Mouse (Mus musculus): ENCODE results near the gene Wdfy2. TPM values are rescaled to one million over a fixed set of nuclear protein-coding genes. Genes with fewer than 3 reads are reported as not detected.

Gene Wdfy2
- total and polyA plus RNA-seq, 2 experiments: 6.1 to 10.7 TPM

- no peak for DNase-seq (ENCODE audit: extremely low read depth, low read depth, low spot score)
- Histone ChIP-seq H3K27me3 (ENCODE audit: control insufficient read depth, insufficient read depth, low read length) (no peaks in the 10 kb centered on the region), H3K4me1 (ENCODE audit: control insufficient read depth, insufficient read depth, low read length) (no peaks in the 10 kb centered on the region), H3K79me2 (ENCODE audit: control insufficient read depth, insufficient read depth, low read length) (no peaks in the 10 kb centered on the region), H3K4me3 (ENCODE audit: insufficient read depth, low read depth, low read length) (no peak overlapping the region), H3K27ac (replicated peaks; ENCODE audit: insufficient read depth, low read depth, low read length) (no peak overlapping the region), H3K9ac (ENCODE audit: low read depth, low read length) (no peak overlapping the region), H3K36me3 (ENCODE audit: control insufficient read depth, insufficient read depth, low read length) (peaks cover 16% of the 10 kb centered on the region; the same call in 1 of the 2 replicates)
- TF ChIP-seq CTCF (IDR thresholded peaks at IDR 0.05; ENCODE audit: low read depth, low read length) (peak; percentile 52), POLR2A (IDR thresholded peaks at IDR 0.05; ENCODE audit: extremely low read depth, insufficient read depth, low read length) (no peak)
- WGBS: 98% methylated on average over 3 of the region's 3 CpGs
Measured at GRCm38 (mm10) chr14:62939435-62939834, 102.0 kb downstream of the Wdfy2 start.

GRCm38 (mm10) chr14:62940383-62941074 lies 103.1 kb downstream of the Wdfy2 start:
- no peak for TF ChIP-seq CTCF (IDR thresholded peaks at IDR 0.05; ENCODE audit: low read depth, low read length)
- TF ChIP-seq POLR2A (IDR thresholded peaks at IDR 0.05; ENCODE audit: extremely low read depth, insufficient read depth, low read length): no peak
- Histone ChIP-seq H3K36me3 (ENCODE audit: control insufficient read depth, insufficient read depth, low read length) (peaks cover 16% of the 10 kb centered on the region), H3K27ac (replicated peaks; ENCODE audit: insufficient read depth, low read depth, low read length) (no peak overlapping the region), H3K4me3 (ENCODE audit: insufficient read depth, low read depth, low read length) (no peak overlapping the region), H3K4me1 (ENCODE audit: control insufficient read depth, insufficient read depth, low read length) (no peaks in the 10 kb centered on the region), H3K79me2 (ENCODE audit: control insufficient read depth, insufficient read depth, low read length) (no peaks in the 10 kb centered on the region), H3K27me3 (ENCODE audit: control insufficient read depth, insufficient read depth, low read length) (no peaks in the 10 kb centered on the region), H3K9ac (ENCODE audit: low read depth, low read length) (no peak overlapping the region)
- no peak for DNase-seq (ENCODE audit: extremely low read depth, low read depth, low spot score)
- WGBS: 69% methylated on average over 14 of the region's 14 CpGs

- Histone ChIP-seq H3K27me3 (ENCODE audit: control insufficient read depth, insufficient read depth, low read length) (no peaks in the 10 kb centered on the region), H3K27ac (replicated peaks; ENCODE audit: insufficient read depth, low read depth, low read length) (no peak overlapping the region), H3K4me1 (ENCODE audit: control insufficient read depth, insufficient read depth, low read length) (no peaks in the 10 kb centered on the region), H3K36me3 (ENCODE audit: control insufficient read depth, insufficient read depth, low read length) (peaks cover 19% of the 10 kb centered on the region), H3K79me2 (ENCODE audit: control insufficient read depth, insufficient read depth, low read length) (no peaks in the 10 kb centered on the region), H3K4me3 (ENCODE audit: insufficient read depth, low read depth, low read length) (no peak overlapping the region), H3K9ac (ENCODE audit: low read depth, low read length) (no peak overlapping the region)
- DNase-seq (ENCODE audit: extremely low read depth, low read depth, low spot score): no peak
- WGBS: 97% methylated on average over 3 of the region's 3 CpGs
- TF ChIP-seq CTCF (IDR thresholded peaks at IDR 0.05; ENCODE audit: low read depth, low read length): no peak
- TF ChIP-seq POLR2A (IDR thresholded peaks at IDR 0.05; ENCODE audit: extremely low read depth, insufficient read depth, low read length): no peak
Measured at GRCm38 (mm10) chr14:62946794-62947193, 109.3 kb downstream of the Wdfy2 start.

GRCm38 (mm10) chr14:62956091-62956490 lies 118.6 kb downstream of the Wdfy2 start:
- TF ChIP-seq CTCF (IDR thresholded peaks at IDR 0.05; ENCODE audit: low read depth, low read length) (no peak), POLR2A (IDR thresholded peaks at IDR 0.05; ENCODE audit: extremely low read depth, insufficient read depth, low read length) (no peak)
- DNase-seq (ENCODE audit: extremely low read depth, low read depth, low spot score): no peak

DNA sequence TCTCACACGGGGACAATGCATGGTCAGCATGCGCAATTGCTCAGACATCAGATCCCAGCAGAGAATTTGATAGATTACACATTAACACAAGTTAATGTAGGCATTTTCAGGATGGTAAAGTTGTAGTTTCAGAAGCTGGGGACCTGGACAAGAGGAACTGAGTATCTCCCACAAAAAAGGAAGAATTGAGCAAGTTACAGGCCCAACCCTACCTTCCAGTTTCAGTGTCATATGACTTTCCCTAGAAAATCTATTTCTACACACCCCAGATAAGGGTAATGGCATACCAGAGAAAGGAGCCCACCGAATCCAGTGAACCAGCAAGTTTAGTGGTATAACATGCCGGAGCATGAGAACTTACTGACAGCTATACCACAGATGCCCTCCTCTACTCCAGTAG lies 126.2 kb downstream of the Wdfy2 start:
- Histone ChIP-seq H3K4me3 (ENCODE audit: insufficient read depth, low read depth, low read length) (no peak overlapping the region), H3K27me3 (ENCODE audit: control insufficient read depth, insufficient read depth, low read length) (no peaks in the 10 kb centered on the region), H3K27ac (replicated peaks; ENCODE audit: insufficient read depth, low read depth, low read length) (no peak overlapping the region), H3K36me3 (ENCODE audit: control insufficient read depth, insufficient read depth, low read length) (peaks cover 3% of the 10 kb centered on the region; the same call in 1 of the 2 replicates), H3K9ac (ENCODE audit: low read depth, low read length) (no peak overlapping the region), H3K4me1 (ENCODE audit: control insufficient read depth, insufficient read depth, low read length) (no peaks in the 10 kb centered on the region), H3K79me2 (ENCODE audit: control insufficient read depth, insufficient read depth, low read length) (no peaks in the 10 kb centered on the region)
- no peak for DNase-seq (ENCODE audit: extremely low read depth, low read depth, low spot score)
- WGBS: 82% methylated on average over 4 of the region's 4 CpGs
- TF ChIP-seq CTCF (IDR thresholded peaks at IDR 0.05; ENCODE audit: low read depth, low read length): no peak

More at GRCm38 (mm10) chr14:62956091-62956490, 118.6 kb downstream of the Wdfy2 start:
- Histone ChIP-seq H3K79me2 (ENCODE audit: control insufficient read depth, insufficient read depth, low read length) (no peaks in the 10 kb centered on the region), H3K27me3 (ENCODE audit: control insufficient read depth, insufficient read depth, low read length) (no peaks in the 10 kb centered on the region), H3K36me3 (ENCODE audit: control insufficient read depth, insufficient read depth, low read length) (peaks cover 43% of the 10 kb centered on the region), H3K4me3 (ENCODE audit: insufficient read depth, low read depth, low read length) (no peak overlapping the region), H3K4me1 (ENCODE audit: control insufficient read depth, insufficient read depth, low read length) (no peaks in the 10 kb centered on the region), H3K27ac (replicated peaks; ENCODE audit: insufficient read depth, low read depth, low read length) (no peak overlapping the region), H3K9ac (ENCODE audit: low read depth, low read length) (no peak overlapping the region)
- WGBS: 91% methylated on average over 9 of the region's 9 CpGs

DNA sequence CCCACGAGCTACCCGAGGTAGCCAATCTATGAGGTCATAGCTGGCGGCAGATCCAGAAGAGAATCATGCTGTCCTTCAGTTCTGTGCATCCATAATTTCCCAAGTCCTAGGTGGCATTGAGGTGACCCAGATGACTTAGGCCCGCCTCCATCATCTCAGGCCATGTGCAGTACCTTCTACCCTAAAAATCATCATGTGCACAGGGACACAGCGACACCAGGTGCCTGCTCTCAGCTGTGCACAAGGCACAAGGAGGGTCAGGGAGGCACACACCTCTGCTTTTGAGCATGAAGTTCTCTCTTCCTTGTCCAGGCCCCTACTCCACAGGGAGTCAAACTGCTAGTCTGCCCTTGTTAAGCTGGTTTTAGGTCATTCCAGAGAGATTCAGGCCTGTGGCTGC lies 127.9 kb downstream of the Wdfy2 start:
- H3K4me3 ChIP-seq (ENCODE audit: insufficient read depth, low read depth, low read length): no peak overlapping the region
- TF ChIP-seq CTCF (IDR thresholded peaks at IDR 0.05; ENCODE audit: low read depth, low read length) (peak; percentile 43; the same call in 1 of the 2 replicates), POLR2A (IDR thresholded peaks at IDR 0.05; ENCODE audit: extremely low read depth, insufficient read depth, low read length) (no peak)
- 83% methylated on average over 5 of the region's 5 CpGs for WGBS

More for the DNA sequence above, 127.9 kb downstream of the Wdfy2 start:
- Histone ChIP-seq H3K9ac (ENCODE audit: low read depth, low read length) (no peak overlapping the region), H3K36me3 (ENCODE audit: control insufficient read depth, insufficient read depth, low read length) (no peaks in the 10 kb centered on the region), H3K4me1 (ENCODE audit: control insufficient read depth, insufficient read depth, low read length) (no peaks in the 10 kb centered on the region), H3K27ac (replicated peaks; ENCODE audit: insufficient read depth, low read depth, low read length) (no peak overlapping the region), H3K27me3 (ENCODE audit: control insufficient read depth, insufficient read depth, low read length) (no peaks in the 10 kb centered on the region), H3K79me2 (ENCODE audit: control insufficient read depth, insufficient read depth, low read length) (no peaks in the 10 kb centered on the region)
- no peak for DNase-seq (ENCODE audit: extremely low read depth, low read depth, low spot score)

Measured in liver, adult 2 months (tissue).